Mouse (Mus musculus): ENCODE measurements at regions not wholly inside any gene's neighbourhood (a gene's known extent, or its start where the extent isn't known, plus 50 kb on each side); places are given as distances from the start of the nearest gene placed in this dataset.

DNA sequence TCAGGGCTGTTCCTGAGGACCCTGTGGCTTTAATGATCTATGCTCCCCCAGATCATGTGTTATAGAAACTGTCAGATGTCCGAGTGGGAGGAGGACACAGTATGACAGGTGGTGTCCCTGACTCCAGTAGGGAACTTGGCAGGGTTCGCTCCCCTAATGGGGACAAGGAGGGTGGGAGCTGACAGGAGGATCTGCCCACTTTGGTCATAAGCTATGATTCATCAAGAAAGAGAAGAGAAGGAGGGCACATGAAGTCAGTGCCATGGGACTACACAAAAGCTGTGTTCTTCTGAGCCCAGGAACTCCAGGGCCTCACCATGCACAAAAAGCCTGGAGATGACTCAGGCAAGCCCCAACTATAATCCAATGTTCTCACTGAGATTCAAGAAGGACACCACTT is 162.2 kb upstream of the Brinp1 start:
- DNase-seq (ENCODE audit: low spot score in 2 of 2) = peak in 1 of 2 experiments; percentile 6

DNA sequence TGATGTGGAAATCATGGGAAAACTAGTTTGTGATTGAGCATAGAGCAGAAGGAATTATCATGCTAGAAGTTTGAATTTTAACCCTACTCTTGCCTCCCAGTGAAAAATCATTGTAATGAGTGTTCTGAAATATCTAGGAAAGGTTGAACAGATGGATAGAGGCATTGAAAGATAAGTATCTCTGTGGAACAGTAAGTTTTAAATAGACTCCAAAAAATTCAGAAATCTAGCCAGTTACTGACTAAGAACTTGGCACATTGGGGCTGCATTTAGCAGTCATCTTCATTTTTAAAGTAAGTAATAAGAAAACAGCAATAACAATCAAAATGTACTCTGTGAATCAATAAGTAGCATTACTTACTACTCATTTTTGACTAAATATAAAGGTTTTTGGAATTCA is 151.0 kb upstream of the Brinp1 start:
- no peak for DNase-seq (ENCODE audit: low spot score in 2 of 2)

DNA sequence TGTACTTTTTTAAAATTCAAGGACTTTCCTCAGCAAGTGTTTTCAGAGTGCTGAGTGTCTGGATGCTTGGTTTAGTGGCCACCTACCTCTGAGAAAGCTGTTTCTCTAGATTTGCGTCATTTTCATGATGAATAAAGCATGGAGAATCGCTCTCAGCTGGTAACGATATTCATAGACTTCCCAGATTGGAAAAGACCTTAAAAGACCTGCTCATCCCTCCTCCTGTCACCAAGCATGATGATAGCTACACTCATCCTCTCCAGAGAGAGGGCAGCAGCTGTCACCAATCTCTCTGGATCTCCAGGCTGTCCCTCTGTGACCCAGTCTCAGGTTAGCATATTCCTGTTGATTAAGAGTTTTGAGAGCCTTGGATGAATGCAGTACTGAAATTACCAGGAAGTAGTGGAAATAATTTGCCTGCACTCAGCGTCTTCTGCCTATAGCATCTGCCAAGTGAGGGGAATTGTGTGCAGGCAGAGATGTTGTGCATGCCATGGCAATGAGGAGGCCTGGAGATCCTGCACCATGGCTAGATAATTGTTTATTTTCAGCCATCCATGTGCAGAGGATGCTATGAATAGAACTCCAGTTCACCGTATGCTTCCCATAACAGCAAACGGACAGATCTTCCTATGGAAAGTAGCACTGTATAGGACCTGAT is 141.7 kb upstream of the Brinp1 start:
- peak; percentile 7 to 66 for DNase-seq (ENCODE audit: low spot score in 2 of 2)

DNA sequence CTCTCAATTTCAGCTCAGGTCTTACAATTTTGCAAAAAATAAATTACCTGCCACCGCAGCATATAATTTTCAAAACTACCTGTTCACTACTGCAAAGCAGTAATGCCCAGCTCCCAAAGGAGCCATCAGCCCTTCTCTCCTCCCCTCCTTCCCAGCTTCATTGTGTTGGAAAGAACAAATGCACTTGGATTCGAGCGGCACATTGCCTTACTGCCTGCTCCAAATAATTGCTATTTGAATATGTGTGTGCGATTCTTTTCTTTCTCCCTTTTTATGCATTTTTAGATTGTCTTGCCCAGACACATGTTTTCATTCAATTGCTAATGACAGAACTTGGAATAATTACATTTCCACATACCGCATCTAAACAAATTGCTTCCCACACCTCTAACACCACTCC is 123.9 kb upstream of the Brinp1 start:
- no peak for DNase-seq (ENCODE audit: low spot score in 2 of 2)

DNA sequence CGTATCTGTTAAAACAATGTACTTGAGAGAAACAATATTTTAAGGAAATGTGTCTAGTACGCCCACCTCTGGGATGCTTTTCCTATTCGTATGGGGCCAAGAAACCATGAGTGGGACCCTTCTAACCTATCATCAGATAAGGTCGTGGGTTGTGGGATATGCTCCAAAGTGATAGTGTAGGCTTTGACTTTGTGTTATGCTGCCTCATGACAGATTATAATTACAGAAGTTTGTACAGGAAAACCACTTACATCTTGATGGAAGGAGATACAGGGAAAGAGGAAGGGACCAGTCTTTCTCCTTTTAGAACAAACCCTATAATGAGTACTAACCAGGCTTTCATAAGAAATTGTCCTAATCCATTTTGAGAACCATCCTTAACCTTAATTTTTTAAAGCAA is 123.1 kb upstream of the Brinp1 start:
- DNase-seq (ENCODE audit: low spot score in 2 of 2) = no peak

DNA sequence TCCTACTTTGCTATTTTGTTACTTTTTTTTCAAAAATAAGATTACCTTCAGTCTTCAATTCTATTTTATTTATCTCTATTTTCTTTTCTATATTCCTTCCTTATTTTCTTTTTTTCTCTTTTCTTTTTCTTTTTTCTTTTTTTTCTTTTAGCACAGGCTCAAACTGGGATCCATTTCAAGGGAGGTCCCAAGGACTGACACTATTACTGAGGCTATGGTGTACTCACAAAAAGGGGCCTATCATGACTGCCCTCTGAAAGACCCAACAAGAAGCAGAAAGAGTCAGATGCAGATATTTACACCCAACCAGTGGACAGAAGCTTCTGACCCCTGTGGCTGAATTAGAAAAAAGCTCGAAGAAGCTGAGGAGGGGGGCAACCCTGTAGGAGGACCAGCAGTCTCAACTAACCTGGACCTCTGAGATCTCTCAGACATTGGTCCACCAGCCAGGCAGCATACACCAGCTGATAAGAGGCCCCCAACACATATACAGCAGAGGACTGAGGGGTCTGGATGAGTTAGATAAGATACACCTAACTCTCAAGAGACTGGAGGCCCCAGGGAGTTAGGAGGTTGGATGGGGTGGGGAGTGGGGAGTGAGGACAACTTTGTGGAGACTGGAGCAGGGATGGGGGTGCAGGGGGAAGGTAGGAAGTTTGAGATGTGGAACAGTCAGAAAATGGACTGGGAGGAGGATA is 85.6 kb upstream of the Brinp1 start:
- no peak for DNase-seq (ENCODE audit: low spot score in 2 of 2)

DNA sequence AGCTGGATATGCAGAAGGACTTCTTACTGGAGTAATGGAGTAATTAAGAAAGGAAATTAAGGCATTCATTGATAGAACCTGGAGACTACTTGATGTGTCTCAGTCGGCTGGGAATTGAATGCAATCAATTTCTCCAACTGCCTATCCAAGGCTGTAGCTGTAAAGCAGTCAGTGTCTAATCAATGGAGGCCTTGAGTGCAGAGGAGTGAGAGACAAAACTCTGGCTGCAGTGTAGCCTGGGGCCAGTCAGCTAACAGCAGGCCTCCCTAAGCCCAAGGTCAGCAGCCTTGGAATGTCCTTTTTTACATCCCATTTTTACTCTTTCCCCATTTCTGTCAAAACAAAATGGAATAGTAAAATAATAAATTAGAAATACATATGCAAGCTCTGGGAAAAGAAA is 80.0 kb upstream of the Brinp1 start:
- no peak for DNase-seq (ENCODE audit: low spot score in 2 of 2)

DNA sequence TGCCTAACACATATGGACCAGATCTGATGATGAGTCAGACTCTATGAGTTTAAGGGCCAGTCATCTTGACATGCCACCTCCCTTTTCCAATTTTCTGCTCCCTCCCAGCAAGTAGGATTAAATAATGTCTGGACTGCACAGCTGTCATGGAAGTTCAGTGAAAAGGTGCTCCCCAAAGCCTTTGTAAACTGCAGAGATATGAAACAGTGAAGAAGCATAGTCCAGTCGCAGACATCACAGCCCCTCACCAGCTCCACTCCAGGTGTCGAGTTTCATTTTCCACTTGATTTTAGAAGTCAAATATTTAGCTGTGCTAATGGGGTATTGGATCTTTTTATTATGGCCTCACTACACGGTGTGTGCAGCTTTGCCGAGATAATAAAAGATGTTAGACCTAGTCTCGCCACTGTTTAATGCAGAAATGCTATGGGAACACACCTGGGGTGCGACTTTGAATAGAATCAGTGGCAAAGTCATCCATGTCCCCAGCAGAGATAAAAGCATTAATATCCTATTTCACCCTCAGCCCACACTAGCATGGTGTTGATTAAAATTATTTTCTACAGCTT is 66.0 kb upstream of the Brinp1 start:
- DNase-seq (ENCODE audit: low spot score in 2 of 2) = no peak

DNA sequence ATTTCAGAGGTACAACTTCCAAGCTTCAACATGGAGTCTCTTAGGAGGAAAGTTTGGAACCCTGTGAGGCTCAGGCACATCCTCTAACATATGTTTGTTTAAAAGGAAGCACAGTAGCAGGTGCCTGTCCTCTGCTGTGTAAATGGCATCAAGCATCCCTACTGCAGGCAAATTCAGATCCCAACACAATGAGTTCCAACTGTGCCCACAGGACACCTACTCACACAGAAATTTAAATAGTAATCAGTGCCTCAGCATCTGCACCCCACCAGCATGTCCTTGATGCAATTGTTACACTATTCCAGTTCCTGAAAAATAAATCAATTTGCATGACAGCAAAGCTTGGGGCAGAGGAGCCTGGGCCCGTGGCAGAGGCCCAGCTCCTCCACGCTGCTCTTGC is 61.2 kb upstream of the Brinp1 start:
- DNase-seq (ENCODE audit: low spot score in 2 of 2) = peak; percentile 7 to 42
